ENCODE assay signal across 16 mouse cellular contexts in genomic region chr13:24460517-24460916, GRCm38 (mm10).
"Had no signal": no experiment of that assay in that cellular context is flagged by ENCODE, and none has a peak within 500 bp of the region (broad histone marks: within the 10 kb centered on the region; RNA-seq: fewer than 3 reads in every experiment).

No protein-coding gene starts in this region.

- H3K4me3 ChIP-seq: lung, embryonic 15.5 days; megakaryocyte, embryonic 14.5 days; midbrain, embryonic 13.5 days; midbrain, embryonic 15.5 days; neural tube, embryonic 12.5 days; stomach, embryonic 15.5 days had no signal

- H3K9ac ChIP-seq: lung, embryonic 15.5 days; midbrain, embryonic 13.5 days; midbrain, embryonic 15.5 days; neural tube, embryonic 12.5 days; stomach, embryonic 15.5 days had no signal

- H3K4me2 ChIP-seq: lung, embryonic 15.5 days; midbrain, embryonic 11.5 days; midbrain, embryonic 13.5 days; midbrain, embryonic 15.5 days; neural tube, embryonic 12.5 days; stomach, embryonic 15.5 days had no signal

- H3K27ac ChIP-seq: lung, embryonic 15.5 days; macrophage; midbrain, embryonic 13.5 days; midbrain, embryonic 15.5 days; neural tube, embryonic 12.5 days; stomach, embryonic 15.5 days had no signal

- H3K27me3 ChIP-seq: lung, embryonic 15.5 days; megakaryocyte, embryonic 14.5 days; midbrain, embryonic 13.5 days; midbrain, embryonic 15.5 days; neural tube, embryonic 12.5 days; stomach, embryonic 15.5 days had no signal

- H3K9me3 ChIP-seq: lung, embryonic 15.5 days; megakaryocyte, embryonic 14.5 days; midbrain, embryonic 13.5 days; midbrain, embryonic 15.5 days; neural tube, embryonic 12.5 days; stomach, embryonic 15.5 days had no signal

- H3K4me1 ChIP-seq: lung, embryonic 15.5 days; midbrain, embryonic 13.5 days; midbrain, embryonic 15.5 days; neural tube, embryonic 12.5 days; stomach, embryonic 15.5 days had no signal

- H3K36me3 ChIP-seq: lung, embryonic 15.5 days; midbrain, embryonic 13.5 days; midbrain, embryonic 15.5 days; neural tube, embryonic 12.5 days; stomach, embryonic 15.5 days had no signal

- DNase-seq: lung, adult 2 months; lung, postnatal 14 days; lung, postnatal 36 days; right cerebral cortex, postnatal 14 days; thymus, adult 18-20 months; thymus, postnatal 14 days; thymus, postnatal 36 days had no signal

- ATAC-seq: lung, postnatal 0 days; midbrain, embryonic 13.5 days; midbrain, embryonic 15.5 days had no signal
